Mouse (Mus musculus) forebrain, embryonic 16.5 days (tissue): Measurements from ENCODE around the gene 4930507D05Rik. TPM values are rescaled to one million over a fixed set of nuclear protein-coding genes. Genes with fewer than 3 reads are reported as not detected.
"Not testable (repeated sequence)": the region's sequence is repeated elsewhere in the genome, so short reads cannot be mapped to it uniquely, and the experiment has no call there.

Experiments used
- ATAC-seq: fragments of 200-750 bp; cut with Nextera tagmentation; 2 replicates; pipeline ENCODE4 v1.8.0; 2017; ENCODE audit warnings: mild to moderate bottlenecking, moderate library complexity
- H3K27ac ChIP-seq: fragments of 300-500 bp; sonication (generic); 2 replicates; pipeline ENCODE4 v1.5.1; 2014; ENCODE audit warnings: low read length, control low read depth
- H3K27me3 ChIP-seq: fragments of 300-500 bp; sonication (generic); replicated peaks from 2 replicates; pipeline ENCODE4 v1.6.1; 2014; ENCODE audit warnings: low read length; ENCODE audit not compliant: control insufficient read depth, insufficient read depth
- H3K36me3 ChIP-seq: fragments of 300-500 bp; sonication (generic); 2 replicates; pipeline ENCODE4 v1.6.1; 2014; ENCODE audit not compliant: control insufficient read depth, insufficient read depth
- H3K4me1 ChIP-seq: fragments of 300-500 bp; sonication (generic); replicated peaks from 2 replicates; pipeline ENCODE4 v1.6.1; 2014; ENCODE audit warnings: low read length; ENCODE audit not compliant: control insufficient read depth, insufficient read depth
- H3K4me2 ChIP-seq: fragments of 300-500 bp; sonication (generic); 2 replicates; pipeline ENCODE4 v1.6.1; 2014; ENCODE audit warnings: mild to moderate bottlenecking, low read length, control low read depth
- H3K4me3 ChIP-seq: fragments of 300-500 bp; sonication (generic); replicated peaks from 2 replicates; pipeline ENCODE4 v1.5.1; 2014; ENCODE audit warnings: mild to moderate bottlenecking, low read length, control low read depth
- H3K9ac ChIP-seq: fragments of 300-500 bp; sonication (generic); replicated peaks from 2 replicates; pipeline ENCODE4 v1.6.1; 2014; ENCODE audit warnings: low read depth, low read length, control low read depth
- H3K9me3 ChIP-seq: fragments of 300-500 bp; sonication (generic); 2 replicates; pipeline ENCODE4 v1.6.1; 2016; ENCODE audit warnings: low read length; ENCODE audit not compliant: control insufficient read depth
- WGBS: fragments of 180-500 bp; shearing (Covaris S2); extraction: QIAGEN DNeasy Blood & Tissue Kit; methylation state at CpG from one replicate; pipeline ENCODE4 v1.1.7; 2014; 5-methylcytosine and 5-hydroxymethylcytosine counted together
- polyA plus RNA-seq: library from polyadenylated mRNA; unstranded; fragments of >200 nt; fragmentation: Nextera tagmentation; extraction: Ambion mirVana; gene quantifications from 2 replicates; pipeline ENCODE4 v1.2.1, GENCODE M21; 2015

4930507D05Rik gene
- polyA plus RNA-seq, 1 experiment from 2014 or later = 0.81 TPM

DNA sequence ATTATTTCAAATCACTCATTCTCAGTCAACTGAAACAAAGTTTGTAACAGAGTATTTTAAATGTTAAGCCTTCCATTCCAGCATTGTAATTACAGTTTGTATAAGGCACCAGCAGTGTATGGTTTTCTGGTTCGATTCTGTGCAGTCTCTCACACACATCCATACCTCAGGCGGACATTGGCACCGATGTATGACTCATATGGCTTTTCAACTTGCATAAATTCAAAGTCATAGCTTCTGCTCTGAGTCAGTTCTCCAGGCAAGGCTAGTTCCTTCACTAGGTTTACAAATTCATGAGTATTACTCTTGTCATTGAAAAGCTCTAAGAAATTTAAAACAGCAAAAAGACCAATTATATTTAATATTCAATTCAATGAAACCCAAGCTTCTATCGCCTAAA is 20.4 kb downstream of the 4930507D05Rik start:
- Histone ChIP-seq H3K4me2 (no peak overlapping the region), H3K9ac (no peak overlapping the region), H3K4me3 (no peak overlapping the region), H3K27ac (no peak overlapping the region), H3K36me3 (no peaks in the 10 kb centered on the region), H3K9me3 (no peaks in the 10 kb centered on the region), H3K4me1 (no peaks in the 10 kb centered on the region), H3K27me3 (no peaks in the 10 kb centered on the region)
- 93% methylated on average over 4 of the region's 4 CpGs for WGBS
- ATAC-seq = no peak

DNA sequence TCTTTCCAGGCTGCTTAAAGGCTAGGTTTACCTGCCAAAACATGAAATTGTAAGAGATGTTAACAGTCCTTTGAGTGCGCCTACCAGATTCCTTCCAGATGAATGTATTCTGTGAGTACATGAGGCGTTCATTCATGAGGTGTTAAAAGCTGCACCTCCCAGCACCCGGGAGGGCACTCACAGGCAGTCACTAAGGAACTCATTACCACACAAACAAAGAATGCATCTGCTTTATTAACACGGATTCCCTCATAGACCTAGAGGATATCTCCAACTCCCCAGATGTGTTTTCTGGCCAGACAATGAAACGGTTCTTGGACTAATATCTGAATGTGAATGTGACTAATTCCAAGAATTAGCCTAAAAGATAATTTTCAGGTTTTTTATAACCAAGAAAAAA is 21.8 kb downstream of the 4930507D05Rik start:
- Histone ChIP-seq H3K9ac (no peak overlapping the region), H3K4me1 (no peaks in the 10 kb centered on the region), H3K9me3 (no peaks in the 10 kb centered on the region), H3K27ac (no peak overlapping the region), H3K36me3 (no peaks in the 10 kb centered on the region), H3K4me3 (no peak overlapping the region), H3K27me3 (no peaks in the 10 kb centered on the region), H3K4me2 (no peak overlapping the region)
- WGBS = 23% methylated on average over 5 of the region's 5 CpGs
- no peak for ATAC-seq

DNA sequence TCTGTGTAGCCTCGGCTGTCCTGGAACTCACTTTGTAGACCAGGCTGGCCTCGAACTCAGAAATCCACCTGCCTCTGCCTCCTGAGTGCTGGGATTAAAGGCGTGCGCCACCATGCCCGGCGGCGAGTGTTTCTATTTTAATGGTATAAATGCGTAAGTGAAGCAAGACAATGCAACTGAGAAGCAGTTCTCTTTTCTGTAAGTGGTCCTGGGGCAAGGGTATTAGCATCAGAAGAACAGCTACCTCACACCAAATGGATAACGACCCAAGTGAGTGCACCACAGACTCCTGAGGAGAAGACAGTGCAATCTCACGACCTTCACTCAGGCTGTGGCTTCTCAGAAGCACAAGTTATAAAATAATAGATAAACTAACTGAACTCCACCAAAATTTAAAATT is 25.7 kb downstream of the 4930507D05Rik start:
- H3K27me3 ChIP-seq = no peaks in the 10 kb centered on the region
- H3K4me3 ChIP-seq = no peak overlapping the region
- H3K9ac ChIP-seq = no peak overlapping the region
- 90% methylated on average over 10 of the region's 10 CpGs for WGBS
- ATAC-seq = no peak
- H3K4me2 ChIP-seq = no peak overlapping the region
- no peaks in the 10 kb centered on the region for H3K9me3 ChIP-seq
- 0 out of 2 replicates have a peak, but pooled peaks cover 3% of the 10 kb centered on the region for H3K36me3 ChIP-seq
- H3K27ac ChIP-seq = no peak overlapping the region
- H3K4me1 ChIP-seq = no peaks in the 10 kb centered on the region

DNA sequence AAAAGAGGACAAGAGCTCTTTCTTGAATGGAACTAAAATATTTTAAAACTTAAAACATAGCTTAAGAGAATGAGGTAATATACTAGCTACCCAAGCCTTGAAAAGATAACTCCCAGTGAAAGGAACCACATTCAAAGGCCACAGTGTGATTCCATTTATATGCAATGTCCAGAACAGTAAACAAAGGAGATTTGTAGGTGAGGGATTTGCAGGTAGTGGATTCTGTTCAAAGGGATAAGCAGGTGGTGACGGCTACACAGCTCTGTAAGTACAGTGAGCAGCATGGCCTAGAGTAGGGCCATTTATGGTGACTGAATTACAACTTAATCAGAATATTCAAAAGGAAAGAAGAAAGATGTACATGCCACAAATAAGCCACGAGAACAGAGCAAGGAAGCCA is 27.7 kb downstream of the 4930507D05Rik start:
- ATAC-seq = no peak
- Histone ChIP-seq H3K4me2 (no peak overlapping the region), H3K36me3 (0 out of 2 replicates have a peak, but pooled peaks cover 3% of the 10 kb centered on the region)

DNA sequence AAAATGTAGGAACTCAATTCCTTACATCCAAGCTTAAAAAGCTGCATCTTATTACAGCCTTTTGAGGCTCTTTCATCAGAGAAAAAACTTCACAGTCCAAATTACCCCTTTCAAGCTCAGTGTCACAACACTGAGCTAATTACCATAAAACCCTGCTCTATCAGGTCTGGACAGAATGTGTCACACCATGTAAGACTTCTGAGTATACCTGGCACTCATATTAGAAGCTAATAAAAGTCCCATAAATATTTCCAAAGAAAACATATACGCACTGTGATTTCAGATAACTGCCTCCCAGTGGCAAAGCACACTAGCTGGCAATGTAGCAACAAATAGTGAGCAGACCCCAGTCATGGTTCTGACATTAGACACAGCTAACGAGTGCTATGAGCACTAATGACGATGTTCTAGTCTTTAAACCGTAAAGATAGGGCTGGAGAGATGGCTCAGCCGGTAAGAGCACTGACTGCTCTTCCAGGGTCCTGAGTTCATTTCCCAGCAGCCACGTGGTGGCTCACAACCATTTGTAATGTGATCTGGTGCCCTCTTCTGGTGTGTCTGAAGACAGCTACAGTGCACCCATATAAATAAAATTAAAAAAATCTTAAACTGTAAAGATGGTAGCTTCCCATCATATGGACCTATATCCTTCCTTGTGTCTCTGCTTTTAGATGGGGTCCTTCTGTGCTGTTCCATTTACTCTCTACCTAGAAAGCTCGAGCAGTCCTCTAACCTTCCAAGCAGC is 32.0 kb downstream of the 4930507D05Rik start:
- 39% methylated on average over 7 of the region's 7 CpGs for WGBS
- Histone ChIP-seq H3K27me3 (no peaks in the 10 kb centered on the region), H3K4me3 (no peak overlapping the region), H3K36me3 (0 out of 2 replicates have a peak, but pooled peaks cover 3% of the 10 kb centered on the region), H3K27ac (no peak overlapping the region), H3K9me3 (no peaks in the 10 kb centered on the region), H3K4me2 (no peak overlapping the region), H3K4me1 (peaks cover 8% of the 10 kb centered on the region), H3K9ac (no peak overlapping the region)
- no peak for ATAC-seq

More for the DNA sequence above, 27.7 kb downstream of the 4930507D05Rik start:
- H3K9ac ChIP-seq = no peak overlapping the region
- WGBS = 42% methylated on average over 2 of the region's 2 CpGs
- no peak overlapping the region for H3K4me3 ChIP-seq
- H3K9me3 ChIP-seq = no peaks in the 10 kb centered on the region
- peaks cover 4% of the 10 kb centered on the region; the same call in 1 of the 2 replicates for H3K4me1 ChIP-seq
- no peak overlapping the region for H3K27ac ChIP-seq
- H3K27me3 ChIP-seq = no peaks in the 10 kb centered on the region

DNA sequence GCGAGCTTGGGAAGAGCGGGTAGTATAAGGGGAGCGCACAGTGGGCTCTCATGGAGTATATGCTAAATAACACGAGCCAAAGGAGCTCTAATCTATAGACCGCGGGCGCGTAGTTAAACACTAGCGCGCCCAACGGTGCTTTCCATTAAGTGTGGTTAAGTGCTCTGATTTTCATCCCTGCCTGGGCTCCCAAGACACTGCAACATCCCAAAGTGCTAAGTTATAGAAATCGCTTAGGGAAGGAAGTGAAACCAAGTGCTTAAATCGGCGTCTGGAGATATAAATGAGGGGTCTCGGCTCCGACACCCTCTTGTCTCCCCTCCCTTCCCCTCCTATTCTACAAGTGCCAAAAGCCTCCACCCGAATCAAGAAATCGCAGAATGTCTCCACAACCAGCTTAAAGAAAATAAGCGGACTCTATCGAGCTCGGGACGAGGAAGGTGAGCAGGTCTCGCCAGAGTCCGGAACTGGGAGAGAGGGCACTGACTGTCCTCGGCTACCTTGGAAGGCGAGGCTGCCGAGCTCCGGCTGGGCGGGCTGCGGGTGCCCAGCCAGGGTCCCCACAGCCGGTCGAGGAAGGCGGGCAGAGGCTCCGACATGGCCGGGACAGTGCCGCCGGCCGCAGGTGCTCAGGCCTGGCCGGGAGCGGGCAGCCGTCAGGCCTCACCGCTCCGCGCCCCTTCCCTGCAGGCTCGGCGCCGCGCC is 36.7 kb downstream of the 4930507D05Rik start:
- peak; percentile 72 for ATAC-seq
- Histone ChIP-seq H3K9ac (peak overlapping the region; percentile 92), H3K4me2 (peak overlapping the region; percentile 80), H3K9me3 (no peaks in the 10 kb centered on the region), H3K36me3 (no peaks in the 10 kb centered on the region), H3K27ac (peak overlapping the region; percentile 77), H3K4me3 (peak overlapping the region; percentile 98), H3K4me1 (peaks cover 8% of the 10 kb centered on the region), H3K27me3 (no peaks in the 10 kb centered on the region)
- under 1% methylated on average over 42 of the region's 48 CpGs for WGBS

DNA sequence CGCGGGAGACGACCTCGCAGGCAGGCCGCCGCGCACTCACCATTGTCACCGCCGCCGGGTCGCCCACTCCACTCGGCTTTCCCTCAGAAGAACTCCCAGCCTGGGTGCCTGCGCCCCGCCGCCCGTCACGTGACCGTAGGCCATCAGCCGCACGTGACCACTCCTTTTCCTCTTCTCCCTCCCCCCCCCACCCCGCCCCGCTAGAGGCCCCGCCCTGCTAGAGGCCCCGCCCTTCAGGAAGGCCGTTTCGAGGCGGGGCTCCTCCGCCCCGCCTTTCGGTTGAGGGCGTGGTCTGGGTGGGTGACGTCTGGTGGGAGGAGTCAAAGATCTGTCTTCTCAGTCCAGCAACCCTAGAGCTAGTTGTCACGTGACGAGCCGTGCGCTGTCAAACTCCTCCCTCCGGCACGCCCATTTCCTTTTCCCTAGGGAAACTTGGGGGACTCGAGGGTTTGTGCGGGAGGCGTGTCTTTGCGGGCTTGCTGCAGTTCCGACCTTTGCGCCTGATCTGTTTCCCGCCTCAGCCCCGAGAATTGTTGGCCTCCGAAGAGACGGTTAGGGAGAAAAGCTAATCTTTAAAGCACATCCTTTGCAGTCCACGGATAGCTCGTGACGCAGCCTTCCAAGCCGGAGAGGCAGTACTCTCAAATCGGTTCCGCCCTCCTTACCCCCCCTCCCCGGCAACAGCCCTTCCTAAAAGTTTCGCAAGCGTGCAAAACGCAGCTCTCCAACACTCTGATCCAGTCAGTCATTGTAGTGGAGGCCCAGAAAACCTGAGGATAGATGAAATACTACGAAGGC is 37.5 kb downstream of the 4930507D05Rik start, which contains the start of gene Vps26a:
Vps26a (minus strand) TSS at position 188 of the 798 bp plus-strand sequence.
- 0% methylated on average over 54 of the region's 59 CpGs for WGBS
- Histone ChIP-seq H3K27ac (peak within 1 kb of the TSS; percentile 77), H3K27me3 (no peaks in the 10 kb centered on the region), H3K4me1 (peaks cover 4% of the 10 kb centered on the region), H3K36me3 (no peaks in the 10 kb centered on the region), H3K9ac (peak within 1 kb of the TSS; percentile 92), H3K4me3 (peak within 1 kb of the TSS; percentile 98), H3K9me3 (no peaks in the 10 kb centered on the region), H3K4me2 (peak within 1 kb of the TSS; percentile 80)
- peak; percentile 90 for ATAC-seq

DNA sequence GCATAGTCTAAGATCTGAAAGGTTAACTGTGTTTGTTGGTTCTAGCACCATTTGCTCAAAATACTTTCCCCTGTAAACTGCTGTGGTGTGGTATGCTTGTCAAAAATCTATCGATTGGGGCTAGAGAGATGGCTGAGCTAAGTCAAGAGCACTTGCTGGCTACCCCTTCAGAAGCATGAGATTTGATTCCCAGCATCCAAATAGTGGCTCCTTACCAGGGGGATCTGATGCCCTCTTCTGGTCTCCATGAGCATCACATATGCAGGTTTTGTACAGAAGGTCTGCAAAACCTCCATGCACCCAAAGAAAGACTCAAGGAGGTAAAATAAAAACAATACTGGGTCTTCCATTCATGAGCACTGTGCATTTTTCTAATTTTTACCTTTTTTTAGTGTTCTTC is 39.0 kb downstream of the 4930507D05Rik start:
- ATAC-seq = no peak
- H3K36me3 ChIP-seq = no peaks in the 10 kb centered on the region
- peaks cover 4% of the 10 kb centered on the region for H3K4me1 ChIP-seq
- H3K4me3 ChIP-seq = no peak overlapping the region
- no peak overlapping the region for H3K9ac ChIP-seq
- H3K9me3 ChIP-seq = no peaks in the 10 kb centered on the region
- H3K4me2 ChIP-seq = no peak overlapping the region
- 15% methylated on average over 1 of the region's 1 CpGs for WGBS
- H3K27ac ChIP-seq = no peak overlapping the region
- H3K27me3 ChIP-seq = no peaks in the 10 kb centered on the region

DNA sequence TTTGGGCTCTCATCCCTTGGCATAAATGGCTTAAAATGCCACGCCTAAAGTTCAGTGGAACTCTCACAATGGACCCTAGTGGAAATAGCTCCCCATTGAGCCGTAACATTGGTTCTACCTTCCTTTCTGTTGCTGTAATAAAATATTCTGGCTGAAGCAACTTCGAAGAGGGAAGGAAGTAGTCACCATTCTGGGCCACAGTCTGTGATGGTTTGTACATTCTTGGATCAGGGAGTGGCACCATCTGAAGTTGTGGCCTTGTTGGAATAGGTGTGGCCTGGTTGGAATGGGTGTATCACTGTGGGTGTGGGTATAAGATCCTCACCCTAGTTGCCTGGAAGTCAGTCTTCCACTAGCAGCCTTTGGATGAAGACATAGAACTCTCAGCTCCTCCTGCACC is 42.4 kb downstream of the 4930507D05Rik start:
- H3K36me3 ChIP-seq, H3K27ac ChIP-seq, H3K4me2 ChIP-seq, H3K4me1 ChIP-seq, H3K9me3 ChIP-seq, H3K9ac ChIP-seq, H3K4me3 ChIP-seq, H3K27me3 ChIP-seq, ATAC-seq: not testable (repeated sequence)
- WGBS = 85% methylated on average over 3 of the region's 3 CpGs
